Mouse (Mus musculus): Measurements from ENCODE around the gene Cnp. TPM values are rescaled to one million over a fixed set of nuclear protein-coding genes. Genes with fewer than 3 reads are reported as not detected.

Gene Cnp
- polyA plus RNA-seq (2015; fragmentation: Illumina TruSeq; extraction: RNeasy Lipid Tissue Mini Kit (QIAGEN cat#74804); ENCODE audit: low read depth, low replicate concordance), result 371 TPM

DNA sequence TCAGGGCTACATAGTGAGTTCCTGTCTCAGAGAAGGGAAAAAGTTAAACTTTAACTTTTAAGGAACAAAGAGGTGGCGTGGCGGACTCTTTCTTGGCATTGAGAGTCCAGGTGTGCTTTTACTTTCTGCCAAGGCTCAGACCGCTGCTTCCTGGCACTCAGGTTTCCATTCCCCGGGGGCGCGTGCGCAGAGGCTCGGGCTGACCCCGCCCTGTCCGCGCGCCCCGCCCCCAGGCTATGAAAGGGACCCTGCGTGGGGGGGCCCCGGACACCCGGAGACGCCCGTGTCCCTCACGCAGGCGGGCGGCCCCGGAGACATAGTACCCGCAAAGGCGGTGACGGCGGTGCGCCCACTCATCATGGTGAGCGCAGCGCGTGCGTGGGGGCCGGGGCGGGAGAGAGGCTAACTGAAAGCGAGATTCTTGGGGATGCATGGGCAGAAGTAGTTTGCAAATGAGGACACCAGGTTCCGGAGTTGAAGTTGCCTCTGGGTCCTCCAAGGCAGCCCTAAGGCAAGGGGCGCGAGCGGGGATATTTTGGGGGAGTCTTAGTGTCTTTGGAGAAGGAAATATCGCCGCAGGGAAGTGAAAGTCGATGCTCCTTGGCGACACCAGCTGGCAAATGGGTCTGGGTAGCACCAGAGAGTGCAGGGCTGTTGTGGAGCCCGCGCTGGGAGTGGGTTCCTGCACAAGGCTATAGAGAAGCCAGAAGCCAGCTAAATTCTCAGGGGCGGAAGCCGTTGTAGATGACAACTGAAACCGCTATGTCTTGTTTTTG lies at the start of gene Cnp:
Cnp (plus strand) TSS at position 197 of the 776 bp plus-strand sequence.

DNA sequence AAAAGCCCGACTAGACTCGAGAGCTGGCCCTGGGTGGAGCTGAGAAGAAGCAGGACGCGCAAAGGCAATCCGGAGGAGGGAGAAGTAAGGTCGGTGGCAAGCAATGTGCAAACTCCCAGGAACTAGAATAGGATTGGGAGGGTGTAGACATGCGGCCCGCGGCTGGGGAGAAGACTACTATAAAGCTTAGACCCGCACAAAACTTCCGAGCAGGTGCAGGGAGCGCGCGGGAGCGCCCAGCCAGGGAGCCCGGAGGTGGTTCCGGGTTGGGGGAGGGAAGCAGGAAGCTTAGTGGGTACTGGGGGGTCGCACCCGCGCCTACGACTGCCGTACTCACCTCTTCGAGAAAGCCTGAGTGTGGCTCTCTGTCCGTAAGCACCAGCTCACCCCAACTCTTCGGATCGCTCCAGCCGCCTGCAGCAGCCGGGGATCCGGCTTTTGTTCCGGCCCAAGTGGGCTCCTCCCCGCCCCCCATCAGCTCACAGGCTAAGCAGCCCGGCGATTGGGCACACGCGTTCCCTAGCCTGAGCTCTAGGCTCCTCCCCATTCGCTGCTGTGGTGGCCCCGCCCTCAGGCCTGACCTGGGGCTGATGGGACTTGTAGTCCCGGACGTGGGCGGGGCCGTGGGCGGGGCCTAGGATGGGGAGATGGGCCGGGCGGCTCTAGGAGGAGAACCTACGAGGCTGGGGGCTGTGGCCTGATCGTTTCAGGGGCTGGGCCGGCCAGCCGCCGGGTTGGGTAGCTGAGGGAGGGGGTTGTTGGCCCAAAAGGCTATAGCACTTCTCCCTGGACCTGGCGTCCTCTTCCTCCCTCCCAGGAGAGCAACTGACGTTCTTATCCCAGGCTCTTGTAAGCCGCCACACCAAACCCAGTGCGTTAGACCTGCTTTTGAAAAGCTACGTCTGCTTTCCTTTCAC lies 47.0 kb upstream of the Cnp start, which contains the start of gene Acly:
Acly (minus strand) TSS at position 543 of the 917 bp plus-strand sequence.

DNA sequence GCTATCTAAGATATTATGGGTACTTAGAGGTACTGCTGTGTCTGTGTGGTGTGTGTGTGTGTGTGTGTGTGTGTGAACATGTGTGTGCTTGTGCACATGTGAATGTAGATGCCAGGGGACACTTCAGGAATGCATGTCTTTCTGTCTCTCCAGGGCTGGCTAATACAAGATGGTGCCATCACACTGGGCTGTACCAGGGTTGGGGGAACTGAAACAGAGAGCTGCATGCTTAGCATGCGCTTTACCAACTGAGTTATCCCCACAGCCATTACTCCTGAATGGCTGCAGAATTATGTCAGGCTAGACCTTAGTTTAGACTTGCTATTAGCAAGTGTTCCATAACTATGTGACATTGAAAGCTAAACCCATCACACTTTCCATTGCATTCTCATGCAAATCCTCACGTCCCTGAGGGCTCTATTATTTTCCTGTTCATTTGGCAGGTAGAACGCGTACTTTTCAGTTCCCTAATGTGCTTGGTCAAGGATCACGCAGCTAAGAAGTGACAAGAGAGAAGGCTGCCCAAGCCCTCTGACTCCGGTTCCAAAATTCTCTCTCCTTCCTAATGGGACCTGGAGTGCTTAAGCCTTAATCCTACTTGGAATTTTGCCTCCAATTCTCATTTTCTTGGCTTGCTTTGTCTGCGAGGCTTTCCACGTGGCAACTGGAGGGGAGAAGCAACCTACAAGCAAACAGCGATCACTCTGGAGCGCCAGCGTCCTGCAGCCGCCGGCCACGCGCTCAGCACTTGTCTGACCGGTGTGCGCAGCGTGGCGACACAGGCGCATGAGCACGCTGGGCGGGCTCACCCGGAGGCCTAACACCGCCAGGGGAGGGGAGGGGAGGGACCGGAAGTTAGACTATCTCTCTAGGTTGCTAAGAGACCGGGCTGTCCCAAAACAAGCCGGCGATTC lies 29.6 kb upstream of the Cnp start, which contains the start of gene Ttc25:
Ttc25 (plus strand) TSS at position 776 of the 914 bp plus-strand sequence.

DNA sequence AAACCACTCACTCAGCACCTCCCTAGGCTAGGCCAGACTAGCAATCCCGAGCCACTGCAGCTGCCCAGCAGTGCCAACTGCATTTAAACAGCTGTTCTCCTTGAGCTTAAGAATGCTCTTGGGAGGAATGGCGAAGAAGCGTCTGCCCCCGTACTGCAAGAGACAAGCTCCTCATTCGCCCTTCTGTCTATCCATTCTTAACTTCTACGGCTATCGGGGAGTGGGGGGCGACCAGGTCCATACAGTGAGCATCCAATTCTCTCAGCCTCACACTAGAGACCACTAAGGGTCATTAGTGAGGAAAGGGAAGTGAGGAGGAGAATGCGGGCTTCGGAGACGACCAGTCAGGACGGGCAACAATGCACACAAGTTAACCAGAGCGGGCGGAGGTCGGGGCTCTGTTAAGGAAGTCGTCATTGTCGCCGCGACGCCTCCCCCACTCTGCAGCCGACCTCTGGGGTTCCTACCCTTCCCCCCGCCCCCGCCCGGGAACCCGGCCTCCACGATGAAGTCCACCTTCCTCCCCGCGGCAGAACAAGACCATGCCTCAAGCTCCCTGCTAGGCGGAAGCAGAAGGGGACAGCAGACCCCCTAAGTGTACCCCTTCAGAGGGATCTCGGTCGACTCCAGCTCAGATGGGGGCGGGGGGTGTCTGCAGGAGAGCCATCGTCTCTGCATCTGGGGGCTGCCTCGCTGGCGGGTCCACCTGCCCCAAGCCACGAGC lies 44.2 kb downstream of the Cnp start, which contains the start of gene Nkiras2:
Nkiras2 (plus strand) TSS at position 484 of the 724 bp plus-strand sequence.

DNA sequence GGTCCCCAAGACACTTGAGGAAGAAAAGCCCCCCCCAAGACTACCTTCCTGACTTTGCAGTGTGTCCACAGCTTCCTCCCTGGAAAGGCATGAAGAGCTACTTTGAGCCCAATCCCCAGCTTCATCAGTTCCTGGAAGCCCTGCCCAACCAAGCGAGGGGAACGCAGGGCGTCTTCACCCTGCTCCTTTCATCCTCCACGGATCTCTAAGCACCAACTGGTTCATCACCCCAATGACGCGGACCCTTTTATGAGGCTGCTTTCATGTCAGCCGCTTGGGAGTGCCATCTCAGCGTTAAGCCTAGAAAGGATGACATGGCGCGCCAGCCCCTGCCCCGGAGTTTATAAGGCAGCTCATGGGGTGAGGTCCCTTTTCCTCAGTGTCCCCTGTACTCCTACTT lies 45.3 kb downstream of the Cnp start, which contains the start of gene Dnajc7:
Dnajc7 (minus strand) TSS at position 187 of the 400 bp plus-strand sequence.

Other genes with a start within 250 kb of the Cnp start
- not detected for gene Gast, start 240.5 kb upstream of the Cnp start, polyA plus RNA-seq (2015; fragmentation: Illumina TruSeq; extraction: RNeasy Lipid Tissue Mini Kit (QIAGEN cat#74804); ENCODE audit: low read depth, low replicate concordance)
- 104 TPM for gene Hap1, start 218.8 kb upstream of the Cnp start, polyA plus RNA-seq (2015; fragmentation: Illumina TruSeq; extraction: RNeasy Lipid Tissue Mini Kit (QIAGEN cat#74804); ENCODE audit: low read depth, low replicate concordance)
- gene Jup, start 177.1 kb upstream of the Cnp start, polyA plus RNA-seq (2015; fragmentation: Illumina TruSeq; extraction: RNeasy Lipid Tissue Mini Kit (QIAGEN cat#74804); ENCODE audit: low read depth, low replicate concordance), result 33.4 TPM
- 19.1 TPM for gene P3h4, start 160.1 kb upstream of the Cnp start, polyA plus RNA-seq (2015; fragmentation: Illumina TruSeq; extraction: RNeasy Lipid Tissue Mini Kit (QIAGEN cat#74804); ENCODE audit: low read depth, low replicate concordance)
- gene Fkbp10, start 159.2 kb upstream of the Cnp start, polyA plus RNA-seq (2015; fragmentation: Illumina TruSeq; extraction: RNeasy Lipid Tissue Mini Kit (QIAGEN cat#74804); ENCODE audit: low read depth, low replicate concordance), result 5.4 TPM
- gene Nt5c3b, start 133.1 kb upstream of the Cnp start, polyA plus RNA-seq (2015; fragmentation: Illumina TruSeq; extraction: RNeasy Lipid Tissue Mini Kit (QIAGEN cat#74804); ENCODE audit: low read depth, low replicate concordance), result 82.3 TPM
- gene Klhl10, start 133.0 kb upstream of the Cnp start, polyA plus RNA-seq (2015; fragmentation: Illumina TruSeq; extraction: RNeasy Lipid Tissue Mini Kit (QIAGEN cat#74804); ENCODE audit: low read depth, low replicate concordance), result 0.43 TPM
- gene Klhl11, start 102.2 kb upstream of the Cnp start, polyA plus RNA-seq (2015; fragmentation: Illumina TruSeq; extraction: RNeasy Lipid Tissue Mini Kit (QIAGEN cat#74804); ENCODE audit: low read depth, low replicate concordance), result 23.5 TPM
- gene Acly, start 46.9 kb upstream of the Cnp start, polyA plus RNA-seq (2015; fragmentation: Illumina TruSeq; extraction: RNeasy Lipid Tissue Mini Kit (QIAGEN cat#74804); ENCODE audit: low read depth, low replicate concordance), result 113 TPM
- gene Ttc25, start 29.3 kb upstream of the Cnp start, polyA plus RNA-seq (2015; fragmentation: Illumina TruSeq; extraction: RNeasy Lipid Tissue Mini Kit (QIAGEN cat#74804); ENCODE audit: low read depth, low replicate concordance), result 1.7 TPM
- 12.7 TPM for gene Nkiras2, start 44.3 kb downstream of the Cnp start, polyA plus RNA-seq (2015; fragmentation: Illumina TruSeq; extraction: RNeasy Lipid Tissue Mini Kit (QIAGEN cat#74804); ENCODE audit: low read depth, low replicate concordance)
- 208 TPM for gene Dnajc7, start 45.3 kb downstream of the Cnp start, polyA plus RNA-seq (2015; fragmentation: Illumina TruSeq; extraction: RNeasy Lipid Tissue Mini Kit (QIAGEN cat#74804); ENCODE audit: low read depth, low replicate concordance)
- 0.42 TPM for gene Zfp385c, start 117.6 kb downstream of the Cnp start, polyA plus RNA-seq (2015; fragmentation: Illumina TruSeq; extraction: RNeasy Lipid Tissue Mini Kit (QIAGEN cat#74804); ENCODE audit: low read depth, low replicate concordance)
- 2.4 TPM for gene Dhx58, start 129.4 kb downstream of the Cnp start, polyA plus RNA-seq (2015; fragmentation: Illumina TruSeq; extraction: RNeasy Lipid Tissue Mini Kit (QIAGEN cat#74804); ENCODE audit: low read depth, low replicate concordance)
- gene Kat2a, start 137.6 kb downstream of the Cnp start, polyA plus RNA-seq (2015; fragmentation: Illumina TruSeq; extraction: RNeasy Lipid Tissue Mini Kit (QIAGEN cat#74804); ENCODE audit: low read depth, low replicate concordance), result 53.7 TPM
- not detected for gene Hspb9, start 138.9 kb downstream of the Cnp start, polyA plus RNA-seq (2015; fragmentation: Illumina TruSeq; extraction: RNeasy Lipid Tissue Mini Kit (QIAGEN cat#74804); ENCODE audit: low read depth, low replicate concordance)
- 175 TPM for gene Rab5c, start 163.3 kb downstream of the Cnp start, polyA plus RNA-seq (2015; fragmentation: Illumina TruSeq; extraction: RNeasy Lipid Tissue Mini Kit (QIAGEN cat#74804); ENCODE audit: low read depth, low replicate concordance)
- 9.3 TPM for gene Kcnh4, start 185.0 kb downstream of the Cnp start, polyA plus RNA-seq (2015; fragmentation: Illumina TruSeq; extraction: RNeasy Lipid Tissue Mini Kit (QIAGEN cat#74804); ENCODE audit: low read depth, low replicate concordance)
- not detected for gene Hcrt, start 188.0 kb downstream of the Cnp start, polyA plus RNA-seq (2015; fragmentation: Illumina TruSeq; extraction: RNeasy Lipid Tissue Mini Kit (QIAGEN cat#74804); ENCODE audit: low read depth, low replicate concordance)
- gene Ghdc, start 196.1 kb downstream of the Cnp start, polyA plus RNA-seq (2015; fragmentation: Illumina TruSeq; extraction: RNeasy Lipid Tissue Mini Kit (QIAGEN cat#74804); ENCODE audit: low read depth, low replicate concordance), result 7.5 TPM